Mouse (Mus musculus): Measurements from ENCODE around the gene P2rx7. TPM values are rescaled to one million over a fixed set of nuclear protein-coding genes. Genes with fewer than 3 reads are reported as not detected.
"Not testable (repeated sequence)": the region's sequence is repeated elsewhere in the genome, so short reads cannot be mapped to it uniquely, and the experiment has no call there.

Gene P2rx7
- polyA plus RNA-seq, 1 experiment: 7.7 TPM

- DNase-seq (ENCODE audit: low read depth): no peak
- TF ChIP-seq POLR2A (IDR thresholded peaks at IDR 0.05; ENCODE audit: borderline replicate concordance, extremely low read depth, insufficient read depth, insufficient read length, poor library complexity, severe bottlenecking): no peak
- no peak for TF ChIP-seq CTCF (IDR thresholded peaks at IDR 0.05; ENCODE audit: borderline replicate concordance, extremely low read depth, insufficient read depth, insufficient read length)
These were observed 25.5 kb downstream of the P2rx7 start for GRCm38 (mm10) chr5:122668981-122669897.

DNA sequence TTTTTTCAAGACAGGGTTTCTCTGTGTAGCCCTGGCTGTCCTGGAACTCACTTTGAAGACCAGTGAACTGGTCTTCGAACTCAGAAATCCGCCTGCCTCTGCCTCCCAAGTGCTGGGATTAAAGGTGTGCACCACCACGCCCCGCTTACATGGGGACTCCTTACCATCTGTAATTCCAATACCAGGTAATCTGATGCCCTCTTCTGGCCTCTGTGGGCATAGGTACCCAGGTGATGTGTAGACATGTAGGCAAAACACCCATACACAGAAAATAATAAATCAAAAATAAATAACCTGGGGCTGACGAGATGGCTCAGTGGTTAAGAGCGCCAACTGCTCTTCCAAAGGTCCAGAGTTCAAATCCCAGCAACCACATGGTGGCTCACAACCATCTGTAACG is 27.9 kb downstream of the P2rx7 start:
- DNase-seq (ENCODE audit: low read depth): not testable (repeated sequence)

- TF ChIP-seq POLR2A (IDR thresholded peaks at IDR 0.05; ENCODE audit: borderline replicate concordance, extremely low read depth, insufficient read depth, insufficient read length, poor library complexity, severe bottlenecking) (no peak), CTCF (IDR thresholded peaks at IDR 0.05; ENCODE audit: borderline replicate concordance, extremely low read depth, insufficient read depth, insufficient read length) (no peak)
- DNase-seq (ENCODE audit: low read depth): no peak
These were observed 28.6 kb downstream of the P2rx7 start for GRCm38 (mm10) chr5:122672298-122672697.

DNA sequence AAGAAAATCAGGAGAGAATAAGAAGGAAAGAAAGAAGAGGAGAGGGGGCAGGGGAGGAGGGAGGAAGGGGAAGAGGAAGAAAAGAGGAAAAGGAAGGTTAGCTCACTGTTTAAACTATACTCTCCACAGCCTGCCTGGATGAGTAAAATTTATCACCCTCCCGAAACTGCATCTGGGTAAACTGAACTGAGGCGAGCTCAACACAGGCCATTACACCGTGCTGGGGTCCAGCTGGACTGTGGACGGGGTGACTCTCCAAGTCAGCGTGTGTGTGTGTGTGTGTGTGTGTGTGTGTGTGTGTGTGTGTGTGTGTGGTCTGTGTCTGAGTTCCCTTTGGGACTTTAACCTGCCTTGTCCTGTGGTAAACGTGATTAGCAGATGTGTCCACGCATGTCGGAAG is 32.3 kb downstream of the P2rx7 start:
- TF ChIP-seq CTCF (IDR thresholded peaks at IDR 0.05; ENCODE audit: borderline replicate concordance, extremely low read depth, insufficient read depth, insufficient read length) (no peak), POLR2A (IDR thresholded peaks at IDR 0.05; ENCODE audit: borderline replicate concordance, extremely low read depth, insufficient read depth, insufficient read length, poor library complexity, severe bottlenecking) (no peak)
- DNase-seq (ENCODE audit: low read depth): no peak

DNA sequence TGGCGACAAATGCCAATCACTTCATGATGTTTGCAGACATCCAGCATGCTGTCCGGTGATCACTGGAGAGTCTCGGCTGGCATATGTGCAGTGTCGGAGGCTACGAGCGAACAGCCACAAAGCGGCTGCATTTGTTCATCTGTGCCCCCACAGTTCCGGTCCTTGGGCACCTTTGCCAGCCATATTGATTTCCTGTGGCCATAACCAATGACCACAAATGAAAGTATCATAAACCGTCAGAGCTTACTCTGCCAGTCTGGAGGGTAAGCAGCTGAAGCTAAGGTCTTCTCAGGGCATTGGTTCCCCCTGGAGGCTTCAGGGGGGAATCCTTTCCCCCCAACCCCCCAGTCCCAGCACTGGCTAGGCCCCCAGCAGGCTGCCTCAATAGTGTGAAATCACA is 34.3 kb downstream of the P2rx7 start:
- no peak for TF ChIP-seq CTCF (IDR thresholded peaks at IDR 0.05; ENCODE audit: borderline replicate concordance, extremely low read depth, insufficient read depth, insufficient read length)
- no peak for TF ChIP-seq POLR2A (IDR thresholded peaks at IDR 0.05; ENCODE audit: borderline replicate concordance, extremely low read depth, insufficient read depth, insufficient read length, poor library complexity, severe bottlenecking)
- DNase-seq (ENCODE audit: low read depth): no peak

DNA sequence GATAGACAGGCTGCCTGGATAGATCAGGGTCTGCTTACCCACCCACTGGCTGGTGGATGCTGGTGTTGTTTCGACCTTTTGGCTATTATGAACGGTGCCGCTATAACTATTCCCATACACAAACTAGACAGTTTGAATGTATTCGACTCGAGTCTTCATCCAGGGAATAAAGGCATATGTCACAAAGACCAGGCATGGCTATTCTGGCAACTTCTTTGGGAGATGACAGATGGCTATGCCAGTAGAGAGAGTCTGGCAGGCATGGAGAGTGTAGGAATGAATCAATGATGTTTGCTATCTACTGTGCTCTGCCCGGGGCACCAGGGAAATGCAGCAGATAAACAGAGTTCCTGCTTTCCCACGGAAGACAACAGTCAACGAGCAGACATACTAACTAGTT is 36.2 kb downstream of the P2rx7 start:
- peak; percentile 13 for DNase-seq (ENCODE audit: low read depth)
- TF ChIP-seq POLR2A (IDR thresholded peaks at IDR 0.05; ENCODE audit: borderline replicate concordance, extremely low read depth, insufficient read depth, insufficient read length, poor library complexity, severe bottlenecking): no peak
- no peak for TF ChIP-seq CTCF (IDR thresholded peaks at IDR 0.05; ENCODE audit: borderline replicate concordance, extremely low read depth, insufficient read depth, insufficient read length)

DNA sequence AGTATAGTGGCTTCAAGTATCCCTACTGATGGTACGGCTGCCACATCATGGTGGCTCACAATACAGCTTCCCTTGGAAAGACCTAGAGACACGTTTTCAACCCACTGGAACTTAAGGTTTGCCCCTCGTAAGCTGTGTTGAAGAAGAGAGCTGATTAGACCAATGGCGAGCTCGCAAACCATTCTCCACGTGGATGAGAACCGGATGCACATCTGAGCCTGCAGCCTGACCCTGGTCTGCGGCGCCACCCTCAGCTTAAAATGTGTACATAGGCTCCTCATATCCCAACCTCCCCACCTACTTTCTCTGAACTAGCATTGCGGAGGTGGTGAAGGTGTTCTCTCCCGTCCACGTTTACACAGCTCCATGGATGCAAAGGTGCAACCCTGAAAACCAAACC is 37.6 kb downstream of the P2rx7 start:
- DNase-seq (ENCODE audit: low read depth): no peak
- TF ChIP-seq POLR2A (IDR thresholded peaks at IDR 0.05; ENCODE audit: borderline replicate concordance, extremely low read depth, insufficient read depth, insufficient read length, poor library complexity, severe bottlenecking) (no peak), CTCF (IDR thresholded peaks at IDR 0.05; ENCODE audit: borderline replicate concordance, extremely low read depth, insufficient read depth, insufficient read length) (no peak)

- TF ChIP-seq CTCF (IDR thresholded peaks at IDR 0.05; ENCODE audit: borderline replicate concordance, extremely low read depth, insufficient read depth, insufficient read length) (no peak), POLR2A (IDR thresholded peaks at IDR 0.05; ENCODE audit: borderline replicate concordance, extremely low read depth, insufficient read depth, insufficient read length, poor library complexity, severe bottlenecking) (no peak)
- DNase-seq (ENCODE audit: low read depth): no peak
These were observed 40.2 kb downstream of the P2rx7 start for GRCm38 (mm10) chr5:122683926-122684325.

DNA sequence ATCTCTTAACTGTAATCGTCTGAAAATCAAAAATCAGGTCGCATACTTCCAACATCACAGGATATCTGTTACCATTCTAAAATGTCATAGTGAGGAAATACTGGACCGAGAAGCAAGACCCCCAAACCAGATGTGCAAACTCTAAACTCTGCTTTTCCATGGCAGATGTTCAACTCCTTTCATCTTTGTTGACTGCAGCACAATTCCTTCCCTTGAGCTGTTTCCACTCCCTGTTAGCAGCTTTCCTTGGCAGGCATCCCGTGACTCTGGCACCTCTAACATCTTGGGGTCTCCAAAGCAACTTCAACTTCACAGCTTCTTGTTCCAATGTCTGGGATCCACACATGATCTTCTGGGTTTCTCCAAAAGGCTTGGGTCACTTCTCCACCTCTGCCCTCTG is 43.7 kb downstream of the P2rx7 start:
- TF ChIP-seq POLR2A (IDR thresholded peaks at IDR 0.05; ENCODE audit: borderline replicate concordance, extremely low read depth, insufficient read depth, insufficient read length, poor library complexity, severe bottlenecking) (no peak), CTCF (IDR thresholded peaks at IDR 0.05; ENCODE audit: borderline replicate concordance, extremely low read depth, insufficient read depth, insufficient read length) (no peak)
- DNase-seq (ENCODE audit: low read depth): no peak

DNA sequence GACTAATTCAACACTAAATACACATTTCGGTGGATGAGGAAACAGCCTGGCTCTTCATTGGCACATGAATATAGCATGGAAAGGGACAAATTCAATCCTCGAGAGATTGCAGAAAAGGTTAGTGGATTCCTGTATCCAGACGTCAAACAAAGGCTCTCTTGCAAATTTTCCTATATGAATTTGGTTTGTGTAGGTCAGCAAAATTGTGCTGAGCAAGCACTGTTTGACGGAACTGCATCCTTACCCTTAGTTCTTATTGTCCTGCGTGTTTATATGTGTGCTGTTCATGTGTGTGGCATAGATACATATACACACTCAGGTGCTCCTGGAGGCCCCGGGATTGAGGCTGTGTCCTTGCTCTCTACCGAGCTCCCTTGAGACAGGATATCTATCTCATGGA is 45.4 kb downstream of the P2rx7 start:
- DNase-seq (ENCODE audit: low read depth): no peak
- TF ChIP-seq POLR2A (IDR thresholded peaks at IDR 0.05; ENCODE audit: borderline replicate concordance, extremely low read depth, insufficient read depth, insufficient read length, poor library complexity, severe bottlenecking) (no peak), CTCF (IDR thresholded peaks at IDR 0.05; ENCODE audit: borderline replicate concordance, extremely low read depth, insufficient read depth, insufficient read length) (no peak)

DNA sequence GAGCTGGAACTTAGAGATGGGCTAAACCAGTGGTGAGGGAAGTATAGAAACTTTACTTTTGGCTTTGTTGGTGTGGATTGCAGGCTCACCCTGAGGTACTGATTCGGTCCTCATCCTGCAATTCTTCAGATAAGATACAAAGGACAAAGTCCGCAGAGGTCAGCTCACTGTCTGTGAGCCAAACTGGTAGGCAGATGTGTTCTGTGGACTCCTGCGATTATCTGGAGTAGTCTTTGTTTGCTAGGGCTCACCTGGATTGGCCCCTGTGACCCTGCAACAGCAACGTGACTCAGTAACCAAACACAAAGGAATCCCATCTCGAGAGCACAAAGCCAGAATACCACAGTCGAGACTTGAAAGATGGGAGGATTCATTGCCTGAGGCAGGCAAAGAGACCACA is 46.8 kb downstream of the P2rx7 start:
- DNase-seq (ENCODE audit: low read depth): no peak
- TF ChIP-seq CTCF (IDR thresholded peaks at IDR 0.05; ENCODE audit: borderline replicate concordance, extremely low read depth, insufficient read depth, insufficient read length) (no peak), POLR2A (IDR thresholded peaks at IDR 0.05; ENCODE audit: borderline replicate concordance, extremely low read depth, insufficient read depth, insufficient read length, poor library complexity, severe bottlenecking) (no peak)

- DNase-seq (ENCODE audit: low read depth): peak; percentile 90
- TF ChIP-seq CTCF (IDR thresholded peaks at IDR 0.05; ENCODE audit: borderline replicate concordance, extremely low read depth, insufficient read depth, insufficient read length) (no peak), POLR2A (IDR thresholded peaks at IDR 0.05; ENCODE audit: borderline replicate concordance, extremely low read depth, insufficient read depth, insufficient read length, poor library complexity, severe bottlenecking) (no peak)
These were observed 49.9 kb downstream of the P2rx7 start for GRCm38 (mm10) chr5:122693431-122694207.

Measured in brain, embryonic 14.5 days (tissue).